Mouse (Mus musculus): ENCODE data around the gene 1700067P10Rik.
A peak's percentile ranks its signal among the peaks of the same experiment; 100 is the strongest.

1700067P10Rik gene

GRCm38 (mm10) chr17:48096321-48096720 is 7.2 kb downstream of the 1700067P10Rik start:
- DNase-seq: no peak

- DNase-seq: no peak
Measured at GRCm38 (mm10) chr17:48097011-48097742, 8.1 kb downstream of the 1700067P10Rik start.

- no peak for DNase-seq
Measured at GRCm38 (mm10) chr17:48097743-48098527, 8.8 kb downstream of the 1700067P10Rik start.

GRCm38 (mm10) chr17:48098528-48098890 is 9.4 kb downstream of the 1700067P10Rik start:
- DNase-seq: no peak

DNA sequence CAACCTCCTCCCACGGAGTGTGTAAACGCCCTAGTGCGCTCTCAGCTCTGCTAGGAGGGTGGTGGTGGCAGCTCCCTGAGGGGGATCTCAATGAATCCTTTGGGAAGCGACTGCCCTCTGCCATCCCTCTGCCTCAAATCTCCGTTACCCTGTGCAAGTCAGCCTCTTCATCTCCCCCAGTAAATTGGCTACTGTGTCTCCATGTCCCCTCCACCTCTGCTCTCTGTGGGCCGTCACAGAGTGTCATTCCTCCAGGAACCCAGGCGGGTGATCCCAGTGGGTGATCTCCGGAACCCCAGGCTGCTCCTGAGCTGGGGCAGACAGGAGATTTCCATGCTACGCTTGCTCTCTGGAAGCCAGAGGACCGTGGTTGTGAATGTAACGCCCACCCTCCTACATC is 10.2 kb downstream of the 1700067P10Rik start:
- DNase-seq: no peak

DNA sequence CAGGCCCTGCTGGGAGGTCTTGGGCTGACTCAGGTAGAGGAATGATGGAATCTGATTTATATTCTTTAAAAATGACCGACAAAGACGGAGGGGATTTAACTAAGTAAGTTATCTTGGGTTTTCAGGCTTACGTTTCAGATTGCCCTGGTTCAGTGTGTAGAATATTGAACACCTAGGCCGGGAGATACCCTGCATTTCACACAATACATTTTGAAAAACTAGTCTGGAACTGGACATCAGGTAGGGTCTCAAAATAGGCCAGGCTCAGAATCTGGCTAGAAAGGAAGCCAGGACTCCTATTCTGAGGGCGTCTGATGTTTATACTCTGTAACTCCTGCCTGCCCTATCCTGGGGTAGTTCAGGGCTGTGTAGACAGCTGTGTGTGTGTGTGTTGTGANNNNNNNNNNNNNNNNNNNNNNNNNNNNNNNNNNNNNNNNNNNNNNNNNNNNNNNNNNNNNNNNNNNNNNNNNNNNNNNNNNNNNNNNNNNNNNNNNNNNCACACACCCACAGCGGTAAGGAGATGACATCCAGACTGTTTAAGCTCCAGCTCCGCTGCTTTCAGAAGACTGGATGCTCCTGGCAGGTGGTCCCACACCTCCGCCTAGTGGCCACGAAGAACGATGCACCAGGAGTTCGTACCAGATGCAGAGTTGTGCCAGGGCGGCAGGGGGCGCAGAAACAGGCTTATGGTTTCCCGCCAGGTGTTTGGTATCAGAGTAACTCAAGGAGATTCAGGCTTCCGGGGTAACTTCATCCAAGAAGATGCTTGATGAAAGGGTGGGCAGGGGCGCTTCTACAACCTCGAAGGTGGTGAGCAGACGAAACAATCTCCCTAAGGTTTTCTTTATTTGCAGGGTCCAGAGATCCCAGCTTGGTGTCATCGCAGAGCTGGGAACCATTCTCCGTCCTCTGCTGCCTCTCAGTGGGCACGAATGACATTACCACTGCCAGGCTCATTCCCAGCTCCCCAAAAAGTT is 11.6 kb downstream of the 1700067P10Rik start:
- DNase-seq: peak; percentile 81

- no peak for DNase-seq
Measured at GRCm38 (mm10) chr17:48107333-48107732, 18.2 kb downstream of the 1700067P10Rik start.

GRCm38 (mm10) chr17:48107862-48108261 is 18.7 kb downstream of the 1700067P10Rik start:
- DNase-seq: no peak

GRCm38 (mm10) chr17:48108520-48108919 is 19.4 kb downstream of the 1700067P10Rik start:
- no peak for DNase-seq

DNA sequence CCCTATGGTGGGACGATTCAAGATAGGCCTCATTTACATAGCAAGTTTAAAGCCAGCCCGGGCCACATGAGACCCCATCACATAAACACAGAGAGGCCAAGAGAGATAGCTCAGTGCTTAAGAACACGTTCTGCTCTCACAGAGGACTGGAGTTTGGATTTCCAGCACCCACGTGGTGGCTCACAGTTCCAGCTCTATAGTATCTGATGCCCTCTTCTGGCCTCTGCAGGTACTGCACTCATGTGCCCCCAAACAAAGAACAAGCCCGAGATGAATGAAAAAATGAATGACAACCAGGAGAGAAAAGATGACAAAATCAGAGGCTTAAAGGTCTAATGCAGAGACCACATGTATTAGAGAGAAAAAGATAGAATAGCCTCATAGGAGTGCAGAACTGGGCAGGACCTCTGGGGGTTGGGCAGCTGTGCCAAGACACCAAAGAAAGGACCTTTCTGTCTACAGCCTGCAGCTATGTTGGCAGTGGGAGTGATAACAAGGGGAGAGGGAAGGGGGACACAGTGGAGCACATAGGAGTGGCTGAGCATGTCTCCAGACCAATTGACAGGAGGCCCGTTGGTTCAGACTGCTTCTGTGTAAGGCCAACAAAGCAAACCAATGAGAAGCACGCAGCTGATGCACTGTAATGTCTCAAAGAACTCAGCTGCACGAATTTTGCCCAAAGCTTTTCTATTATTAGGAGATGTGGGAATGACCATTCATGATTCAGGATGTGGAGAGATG is 21.6 kb downstream of the 1700067P10Rik start:
- DNase-seq: no peak

- DNase-seq: no peak
Measured at GRCm38 (mm10) chr17:48118570-48118969, 29.5 kb downstream of the 1700067P10Rik start.

DNA sequence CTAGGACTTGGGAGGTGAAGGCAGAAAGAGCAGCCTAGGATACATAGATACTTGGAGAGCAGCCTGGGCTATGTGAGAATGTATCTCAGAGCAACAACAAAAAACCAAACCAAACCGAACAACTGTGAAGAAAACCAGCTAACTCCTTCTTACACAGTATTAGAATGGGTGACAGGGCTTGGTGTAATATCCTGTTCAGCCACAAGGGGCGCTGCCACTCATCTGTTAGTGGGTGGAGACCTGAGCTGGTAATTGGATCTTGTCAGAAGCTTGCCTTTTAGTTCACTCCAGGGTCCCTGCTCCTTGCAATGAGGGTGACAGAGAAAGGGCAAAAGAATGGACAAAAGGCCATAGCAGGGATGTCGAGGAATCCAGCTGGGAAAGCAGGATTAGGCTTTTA is 30.5 kb downstream of the 1700067P10Rik start:
- peak; percentile 35 for DNase-seq

DNA sequence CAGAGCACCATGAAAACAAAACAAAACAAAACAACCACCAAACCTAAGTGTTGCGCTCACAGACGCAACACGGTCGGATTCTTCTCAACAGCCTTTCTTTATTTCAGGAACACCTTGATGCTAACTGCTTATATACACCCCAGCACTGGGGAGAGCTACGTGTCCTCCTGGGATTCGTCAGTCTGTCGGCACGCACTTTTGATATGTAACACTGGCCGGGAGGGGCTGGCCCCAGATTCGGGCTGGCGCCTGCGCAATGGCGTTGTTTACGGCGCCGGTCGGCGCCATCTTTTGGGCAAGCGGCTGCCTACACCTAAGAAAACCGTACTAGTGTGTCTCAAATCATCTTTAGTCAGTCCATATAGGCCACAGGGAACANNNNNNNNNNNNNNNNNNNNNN is 31.3 kb downstream of the 1700067P10Rik start:
- DNase-seq: no peak

GRCm38 (mm10) chr17:48132810-48133209 is 43.7 kb downstream of the 1700067P10Rik start:
- no peak for DNase-seq

Measured in kidney, adult 11 months (tissue).